Mouse (Mus musculus): ENCODE results near the gene Zfp85.

DNA sequence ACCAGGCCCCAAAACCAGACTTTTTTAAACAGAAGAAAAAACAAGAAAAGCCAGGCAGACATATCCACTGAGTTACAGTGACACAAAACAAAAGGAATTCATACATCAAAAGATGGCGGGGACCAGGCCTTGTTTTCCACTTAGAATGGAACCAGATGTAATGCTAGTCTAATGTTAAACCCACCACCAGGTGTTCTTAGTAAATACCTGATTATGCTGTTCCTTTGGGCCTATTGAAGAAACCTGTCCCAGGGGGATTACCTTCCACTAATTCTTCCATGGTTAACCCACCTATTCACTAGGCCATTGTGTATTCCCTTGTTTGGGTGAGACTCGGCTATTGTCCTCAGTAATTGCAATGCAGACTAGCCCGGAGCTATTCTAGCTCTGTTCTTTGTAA, 43.6 kb upstream of the Zfp85 start:
- TF ChIP-seq CTCF (IDR thresholded peaks at IDR 0.05; ENCODE audit: extremely low read depth, insufficient read depth, low read length): no peak
- TF ChIP-seq POLR2A (IDR thresholded peaks at IDR 0.05; ENCODE audit: extremely low read depth, insufficient read depth, low read length): no peak

All from cortical plate, adult 2 months (tissue).